Mouse (Mus musculus) liver, postnatal 0 days (tissue): ENCODE measurements around the gene Fam221b.

Experiments
- CTCF ChIP-seq: sonication (generic); IDR thresholded peaks from 2 replicates; pipeline ENCODE4 v1.5.1; 2016; ENCODE audit warnings: antibody characterized with exemption, low read depth
- EP300 ChIP-seq: IDR thresholded peaks from 2 replicates; pipeline ENCODE4 v1.6.1; 2016; ENCODE audit warnings: antibody characterized with exemption, low read depth, mild to moderate bottlenecking

DNA sequence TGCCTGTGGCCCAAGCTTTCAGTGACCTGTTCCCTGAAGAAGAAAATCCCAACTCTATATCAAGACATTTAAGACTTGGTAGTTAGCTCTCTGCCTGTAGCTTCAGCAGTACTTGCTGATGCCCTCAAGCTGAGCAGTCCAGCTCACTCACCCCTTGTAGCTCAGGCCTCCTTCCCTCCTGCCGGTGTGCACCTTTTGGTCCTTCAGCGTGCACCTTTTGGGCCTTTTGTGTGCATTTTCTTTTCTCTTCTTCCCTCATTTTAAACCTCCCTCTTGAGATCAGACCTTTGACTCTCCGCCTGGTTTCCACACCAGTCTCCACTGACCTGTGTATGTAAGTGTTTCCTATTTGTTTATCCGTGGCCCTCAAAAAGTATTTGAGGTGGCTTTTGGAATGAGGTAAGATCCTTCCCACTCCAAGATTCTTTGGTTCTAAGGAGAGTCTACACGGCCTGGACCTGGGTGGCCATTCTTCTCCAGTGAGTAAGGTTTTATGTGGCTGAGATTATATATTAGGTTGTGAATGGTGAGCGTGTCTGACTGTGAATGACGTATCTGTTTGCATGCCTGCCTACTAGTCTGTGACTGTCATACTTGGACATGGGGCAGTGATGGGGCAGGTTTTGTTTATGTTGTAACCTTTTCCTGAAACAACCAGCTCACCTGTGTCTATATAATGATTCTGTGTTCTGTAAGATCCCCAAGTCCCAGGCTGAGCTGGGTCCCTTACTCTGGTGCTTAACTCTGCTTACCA lies 34.1 kb downstream of the Fam221b start:
- TF ChIP-seq CTCF (no peak), EP300 (no peak)
